Mouse (Mus musculus) liver, adult (tissue): ENCODE data around the gene Fnbp1.

Source experiments
- GATA4 ChIP-seq: IDR thresholded peaks from 2 replicates; pipeline ENCODE4 v1.6.1; 2014; ENCODE audit warnings: mild to moderate bottlenecking, low read length; ENCODE audit not compliant: insufficient replicate concordance

The Fnbp1 gene

DNA sequence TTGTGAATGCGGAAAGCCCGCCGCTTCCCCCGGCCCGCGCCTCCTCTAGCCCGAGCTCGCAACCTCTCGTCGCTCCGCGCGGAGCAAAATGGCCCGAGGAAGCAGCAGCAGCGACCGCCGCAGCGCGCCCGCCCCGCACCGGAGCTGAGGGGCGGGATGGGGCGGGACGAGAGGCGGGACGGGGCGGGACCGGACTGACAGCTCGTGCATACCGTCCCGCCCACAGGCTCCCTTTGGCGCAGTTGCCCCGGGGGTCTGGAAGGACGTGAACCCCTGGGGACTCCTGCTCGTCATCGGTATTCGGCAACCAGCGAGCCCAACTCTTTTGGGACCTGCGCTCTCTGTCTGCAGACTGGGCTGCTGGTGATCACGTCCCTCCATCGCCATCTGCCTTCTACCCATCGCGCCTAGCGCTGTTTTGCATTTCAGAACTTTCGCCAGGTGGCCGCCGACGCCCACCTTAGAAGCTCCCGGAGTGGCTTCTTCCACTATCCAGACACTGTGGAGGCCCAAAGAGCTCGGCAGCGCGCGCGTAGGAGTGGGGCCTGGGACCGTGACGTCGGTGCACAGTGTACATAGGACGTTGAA, at the start of gene Fnbp1:
Gene Fnbp1, minus strand, starts transcription at position 142 of the 588 bp plus-strand sequence.
- peak; percentile 24; the same call in 1 of the 2 replicates for TF ChIP-seq GATA4

DNA sequence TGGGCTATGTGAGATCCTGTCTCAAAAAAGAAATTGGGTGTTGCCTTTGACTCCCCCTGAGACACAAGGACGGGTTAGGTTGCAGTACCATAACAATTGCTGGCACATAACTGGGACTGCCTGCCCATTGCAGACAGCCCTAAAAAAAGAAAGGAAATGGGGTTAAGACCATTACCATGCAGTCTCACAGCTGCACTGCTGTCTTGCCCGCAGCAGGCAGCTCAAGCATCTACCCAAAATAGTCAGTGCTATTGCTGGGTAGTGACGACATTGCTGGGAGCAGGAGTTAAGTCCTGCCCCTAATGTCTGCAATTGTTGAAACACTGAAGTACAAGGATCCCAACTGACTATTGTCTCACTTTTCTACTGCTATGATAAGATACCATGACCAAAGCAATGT, 47.8 kb upstream of the Fnbp1 start:
- TF ChIP-seq GATA4, result no peak

DNA sequence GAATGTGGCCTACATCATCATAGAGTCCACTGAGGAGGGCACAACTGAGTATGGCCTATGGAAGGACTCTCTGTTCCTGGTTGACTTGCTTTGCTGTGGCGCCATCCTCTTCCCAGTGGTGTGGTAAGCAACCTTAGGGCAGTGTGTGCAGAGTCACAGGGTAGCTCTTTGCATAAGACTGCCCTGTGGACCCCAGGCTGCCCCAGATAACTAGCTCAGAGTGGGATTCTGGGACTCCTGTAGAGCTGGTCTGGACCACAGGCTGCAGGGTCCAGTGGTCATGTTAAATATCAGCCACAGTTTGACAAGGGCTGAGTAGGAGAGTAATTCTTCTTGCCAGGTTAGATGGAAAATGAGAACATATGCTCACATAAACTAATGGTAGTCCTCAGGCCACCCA, 46.9 kb upstream of the Fnbp1 start:
- TF ChIP-seq GATA4, result no peak

DNA sequence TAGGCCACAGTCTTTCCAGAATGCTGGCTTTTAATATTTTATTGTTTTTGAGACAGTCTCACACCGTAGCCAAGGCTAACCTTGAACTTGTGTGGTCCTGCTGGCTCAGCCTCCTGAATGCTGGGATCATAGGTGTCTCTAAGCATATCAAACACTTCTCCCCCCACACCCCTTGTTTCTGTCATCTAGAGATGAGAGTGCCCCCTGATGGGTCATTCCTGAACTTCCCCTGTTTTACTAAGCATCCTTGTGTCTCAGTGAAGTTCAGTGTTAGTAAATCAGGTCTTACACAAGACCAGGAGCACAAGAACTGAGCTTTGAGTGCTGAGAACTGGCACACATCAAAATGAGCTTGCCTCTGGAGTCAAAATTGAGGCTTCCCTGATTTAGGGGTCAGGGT, 42.0 kb upstream of the Fnbp1 start:
- TF ChIP-seq GATA4, result no peak

DNA sequence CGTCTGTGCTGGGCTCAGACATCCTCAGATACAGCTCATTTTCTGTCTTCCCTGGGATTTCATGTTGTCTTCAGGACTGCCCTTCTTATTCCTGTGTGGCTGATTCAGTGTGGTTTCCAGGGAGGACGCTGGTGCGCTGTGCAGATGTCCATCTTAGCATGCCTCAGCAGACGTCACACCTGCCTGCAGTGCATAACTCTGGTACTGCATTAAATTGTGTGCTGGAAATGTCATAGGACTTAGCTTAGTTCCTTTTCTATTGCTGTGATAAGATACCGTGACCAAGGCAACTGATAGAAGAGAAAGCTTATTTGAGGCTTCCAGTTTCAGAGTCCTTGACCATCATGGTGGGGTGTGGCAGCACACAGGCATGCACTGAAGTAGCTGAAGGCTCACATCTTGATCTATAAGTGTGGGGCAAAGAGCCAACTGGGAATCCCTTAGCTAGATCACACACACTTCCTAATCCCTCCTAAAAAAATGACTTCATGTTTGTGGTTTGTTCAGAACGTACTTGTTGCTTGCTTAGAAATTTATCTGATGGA, 41.0 kb upstream of the Fnbp1 start:
- TF ChIP-seq GATA4, result no peak

DNA sequence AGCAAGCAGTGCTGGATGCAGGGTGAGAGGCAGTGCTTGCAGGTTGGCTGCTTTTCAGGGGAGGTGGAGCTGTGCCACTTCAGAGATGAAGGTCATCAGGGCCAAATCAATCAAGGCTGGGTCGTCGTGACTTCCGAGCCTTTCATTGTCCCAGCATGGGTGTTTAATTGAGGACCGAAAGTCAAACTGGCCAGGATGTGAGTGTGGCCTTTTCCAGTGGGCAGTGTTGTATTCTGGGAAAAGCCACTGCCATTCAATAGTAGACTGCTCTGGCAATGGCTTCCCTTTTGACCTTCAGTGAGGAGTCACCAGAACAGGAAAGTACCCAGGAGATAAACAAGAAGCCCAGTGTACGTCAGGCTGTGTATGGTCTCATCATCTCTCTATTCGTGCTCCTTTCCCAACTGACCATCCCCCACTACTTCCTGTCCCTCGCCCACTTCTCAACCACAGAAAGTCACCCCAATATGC, 38.3 kb upstream of the Fnbp1 start:
- no peak for TF ChIP-seq GATA4

DNA sequence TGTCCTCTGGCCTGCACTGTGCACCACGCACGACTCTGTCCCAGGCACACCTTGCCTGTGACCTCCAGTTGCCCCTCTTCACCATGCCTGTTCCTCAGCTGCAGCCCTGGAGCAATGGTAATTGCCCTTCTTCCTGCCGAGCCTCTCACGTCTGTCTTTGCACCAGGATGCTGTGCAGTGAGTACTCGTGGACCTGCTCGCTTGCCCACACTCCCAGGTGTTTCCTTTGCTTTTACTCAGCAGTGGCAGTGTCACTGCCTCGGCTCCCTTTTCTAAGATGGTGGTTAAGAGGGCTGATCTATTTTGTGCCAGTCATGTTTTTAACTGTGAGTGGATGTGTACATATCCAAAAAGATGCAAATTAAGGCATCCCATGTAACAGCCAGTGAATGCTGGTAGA, 37.7 kb upstream of the Fnbp1 start:
- TF ChIP-seq GATA4, result no peak

DNA sequence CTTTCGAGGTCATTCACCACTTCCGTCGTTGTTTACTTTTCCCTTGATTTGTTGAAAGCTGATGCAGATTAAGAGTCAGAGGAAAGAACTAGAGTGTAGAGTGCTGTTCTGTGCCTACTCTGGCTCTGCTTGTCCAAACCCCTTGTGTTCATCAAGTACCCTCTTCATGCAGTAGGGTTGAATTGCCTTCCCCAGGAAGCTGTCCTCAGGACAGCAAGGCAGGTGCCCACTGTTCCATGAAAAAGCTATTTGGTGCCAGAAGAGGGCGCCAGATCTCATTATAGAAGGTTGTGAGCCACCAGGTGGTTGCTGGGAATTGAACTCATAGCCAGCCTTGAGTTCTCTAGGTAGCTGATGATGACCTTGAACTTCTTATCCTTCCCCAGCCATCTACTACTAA, 31.5 kb upstream of the Fnbp1 start:
- no peak for TF ChIP-seq GATA4

DNA sequence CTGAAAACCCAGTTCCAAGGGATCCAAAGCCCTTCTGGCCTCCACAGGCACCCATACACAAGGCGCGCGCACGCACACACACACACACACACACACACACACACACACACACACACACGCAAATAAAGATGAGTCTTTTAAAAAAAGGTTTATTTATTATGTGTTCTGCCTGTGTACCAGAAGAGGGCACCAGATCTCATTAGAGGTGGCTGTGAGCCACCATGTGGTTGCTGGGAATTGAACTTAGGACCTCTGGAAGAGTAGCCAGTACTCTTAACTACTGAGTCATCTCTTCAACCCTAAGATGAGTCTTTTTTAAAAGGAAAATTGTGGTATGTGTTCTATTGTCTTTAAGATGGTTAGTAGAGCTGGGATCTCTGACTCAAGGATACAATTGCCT, 30.7 kb upstream of the Fnbp1 start:
- no peak for TF ChIP-seq GATA4

DNA sequence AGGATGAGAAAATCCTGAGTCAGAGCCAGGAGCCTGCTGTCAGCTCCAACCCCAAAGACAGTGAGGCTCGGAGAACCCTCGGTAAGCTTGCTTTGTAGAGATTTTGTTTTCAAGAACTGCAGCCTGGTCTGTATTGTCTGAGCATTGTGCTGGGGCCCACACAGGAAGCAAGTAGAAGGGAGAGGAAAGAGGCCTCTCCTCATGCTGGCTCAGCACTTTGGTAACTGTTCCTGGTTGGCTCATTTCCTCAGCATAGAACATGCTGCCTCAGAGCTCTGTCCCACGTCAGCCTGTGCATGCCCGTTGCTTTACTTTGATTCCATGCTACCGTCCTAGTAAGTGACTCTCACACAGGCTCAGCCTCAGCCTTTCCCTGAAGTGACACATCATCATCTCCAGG, 30.2 kb upstream of the Fnbp1 start:
- peak; percentile 26; the same call in 1 of the 2 replicates for TF ChIP-seq GATA4

DNA sequence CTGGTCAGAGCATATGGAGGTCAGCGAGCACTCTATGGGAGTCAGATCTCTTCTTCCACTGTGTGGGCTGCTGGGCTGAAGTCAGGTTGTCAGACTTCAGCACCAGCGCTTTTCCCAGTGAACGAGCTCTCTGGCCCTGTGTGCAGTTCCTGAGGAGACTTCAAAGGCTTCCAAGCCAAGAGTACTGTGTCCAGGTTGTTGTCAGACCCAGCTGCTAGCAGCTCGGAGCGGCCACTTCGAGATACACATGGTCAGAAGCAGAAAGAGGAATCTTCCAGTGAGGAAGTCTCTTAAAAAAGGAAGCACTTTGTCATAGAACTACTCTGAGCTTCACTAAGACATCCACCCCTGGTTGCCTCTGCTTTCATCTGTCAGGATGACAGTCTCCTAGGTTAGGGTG, 28.4 kb upstream of the Fnbp1 start:
- TF ChIP-seq GATA4, result no peak

DNA sequence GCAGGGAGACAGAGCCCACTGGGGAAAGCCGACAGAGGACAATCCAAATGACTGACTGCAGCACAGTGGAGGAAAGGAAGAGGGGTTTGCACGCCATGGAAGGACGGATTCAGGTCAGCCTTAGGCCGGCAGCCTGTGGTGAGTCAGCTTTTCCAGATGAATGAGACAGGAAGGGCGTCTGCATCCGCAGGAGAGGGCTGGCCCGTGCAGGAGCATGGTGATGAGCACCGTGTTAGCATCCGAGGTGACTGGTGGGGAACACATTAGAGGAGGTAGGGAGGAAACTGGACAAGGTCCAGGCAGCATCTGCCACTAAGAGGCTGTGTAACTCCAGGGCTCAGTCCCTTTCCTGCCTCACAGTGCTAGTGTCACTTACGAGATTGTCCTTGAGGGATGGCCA, 27.2 kb upstream of the Fnbp1 start:
- TF ChIP-seq GATA4, result no peak

DNA sequence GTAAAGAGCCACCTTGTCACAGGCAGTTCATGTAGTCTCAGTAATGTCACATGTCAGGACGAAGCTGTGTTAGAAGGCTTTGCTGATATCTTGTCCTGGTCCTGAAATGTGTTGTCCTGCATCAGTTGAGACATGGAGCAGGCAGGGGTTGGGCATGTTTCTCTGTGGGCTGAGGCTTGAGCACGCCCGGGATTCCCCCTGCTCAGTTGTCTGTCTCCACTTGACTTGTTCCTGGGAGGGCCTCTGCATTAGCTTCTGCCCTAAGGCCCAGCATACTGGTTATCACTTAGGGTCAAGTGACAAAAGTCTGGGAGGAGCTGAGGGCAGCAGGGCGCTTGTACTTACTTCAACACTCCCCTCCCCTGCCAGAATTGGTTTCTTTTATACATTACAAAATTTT, 23.7 kb upstream of the Fnbp1 start:
- no peak for TF ChIP-seq GATA4

DNA sequence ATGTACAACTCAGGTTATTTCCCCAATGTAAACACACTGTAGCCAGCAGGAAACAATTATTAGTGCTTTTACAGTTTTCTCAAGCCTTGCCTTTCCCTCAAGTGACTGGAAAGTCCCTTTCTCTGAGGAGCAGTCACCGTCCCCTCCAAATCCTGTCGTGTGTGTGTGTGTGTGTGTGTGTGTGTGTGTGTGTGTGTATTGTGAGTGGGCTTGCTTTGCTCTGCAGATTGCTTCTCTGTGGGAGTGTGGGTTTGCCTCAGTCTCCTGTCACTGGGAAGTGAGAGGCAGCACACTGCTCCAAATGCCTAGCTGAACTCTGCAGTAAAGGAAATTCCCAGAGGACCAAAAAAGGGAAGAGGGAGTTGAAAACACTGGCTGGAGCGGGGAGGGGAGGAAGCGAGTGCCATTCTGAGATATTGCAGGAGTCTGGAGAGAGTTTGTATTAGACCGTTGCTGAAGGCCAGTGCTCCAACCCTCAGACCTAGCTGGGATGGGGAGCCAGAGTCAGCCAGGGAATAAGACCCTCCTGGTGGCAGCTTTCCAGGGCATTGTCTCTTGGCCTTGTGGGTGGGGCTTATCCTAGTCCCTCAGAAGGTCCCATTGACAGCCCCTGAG, 23.1 kb upstream of the Fnbp1 start:
- no peak for TF ChIP-seq GATA4

DNA sequence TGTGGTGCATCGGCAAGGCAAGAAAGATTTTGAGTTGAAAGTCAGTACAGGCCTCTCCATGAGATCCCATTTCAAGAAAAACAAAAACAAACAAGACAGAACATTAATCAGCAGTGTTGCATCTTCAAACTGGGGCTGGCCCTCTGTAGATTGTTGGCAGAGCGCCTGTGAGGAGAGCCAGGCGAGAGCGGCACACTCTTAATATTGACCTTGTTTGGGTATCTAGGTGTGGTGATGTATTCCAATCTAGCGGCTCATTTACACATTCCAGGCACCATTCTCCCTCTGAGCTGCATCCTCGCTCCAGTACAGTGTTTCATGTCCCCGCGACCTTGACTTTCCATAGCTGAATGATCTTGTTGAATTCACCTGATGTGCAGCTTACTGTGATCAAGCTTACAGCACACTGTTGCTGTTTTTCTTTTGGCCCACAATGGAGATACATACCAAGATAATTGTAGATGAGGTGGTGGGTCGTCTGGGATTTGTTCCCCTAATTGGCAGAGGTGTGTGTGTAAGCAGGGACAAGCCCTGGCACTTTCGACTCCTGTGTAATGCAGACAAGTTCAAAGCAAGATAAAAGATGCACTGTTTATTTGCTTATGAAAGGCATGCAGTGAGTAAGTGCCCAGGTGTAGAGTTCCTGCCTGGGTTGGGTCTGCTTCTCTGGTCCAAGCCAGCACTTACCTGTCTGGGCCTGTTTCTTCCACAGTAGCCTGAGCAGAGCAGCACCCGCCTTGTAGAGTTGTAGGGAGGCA, 21.7 kb upstream of the Fnbp1 start:
- TF ChIP-seq GATA4, result no peak

DNA sequence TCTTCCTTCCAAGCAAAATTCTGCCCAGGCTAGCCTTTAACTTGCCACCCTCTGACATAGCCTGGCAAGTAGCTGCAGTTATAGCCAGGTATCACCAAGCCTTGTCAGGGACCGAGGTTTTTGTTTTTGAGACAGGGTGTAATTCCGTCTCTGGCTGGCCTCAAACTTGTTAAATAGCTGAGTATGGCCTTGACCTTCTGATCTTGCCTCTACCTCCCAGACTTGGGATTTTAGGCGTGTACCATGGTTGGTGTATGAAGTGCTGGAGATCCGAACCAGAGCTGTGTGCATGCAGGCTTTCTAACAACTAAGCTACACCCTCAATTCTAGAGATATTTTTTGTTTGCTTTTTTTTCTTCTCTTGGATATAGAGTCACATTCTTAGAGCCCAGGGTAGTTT, 19.8 kb upstream of the Fnbp1 start:
- TF ChIP-seq GATA4, result no peak
